Mouse (Mus musculus) brain, embryonic 14.5 days (tissue): ENCODE results near the gene Gpr146.

Source experiments
- CTCF ChIP-seq: fragments of 200-500 bp; IDR thresholded peaks from 2 replicates; pipeline ENCODE4 v1.5.1; 2012; ENCODE audit warnings: inconsistent platforms, mild to moderate bottlenecking, moderate library complexity, borderline replicate concordance; ENCODE audit not compliant: insufficient read depth, insufficient read length; ENCODE audit errors: extremely low read depth
- POLR2A ChIP-seq: fragments of 200-500 bp; IDR thresholded peaks from 2 replicates; pipeline ENCODE4 v1.6.1; 2012; ENCODE audit warnings: mild to moderate bottlenecking, inconsistent platforms, borderline replicate concordance; ENCODE audit not compliant: poor library complexity, insufficient read depth, insufficient read length, severe bottlenecking; ENCODE audit errors: extremely low read depth

- TF ChIP-seq CTCF (no peak), POLR2A (no peak)
These were observed 22.5 kb downstream of the Gpr146 start for GRCm38 (mm10) chr5:139399991-139400390.
